Mouse (Mus musculus) lung, adult 2 months (tissue): ENCODE data around the gene Kdm8. TPM values are rescaled to one million over a fixed set of nuclear protein-coding genes. Genes with fewer than 3 reads are reported as not detected.
A peak's percentile ranks its signal among the peaks of the same experiment; 100 is the strongest.

Experiments
- DNase-seq: peaks from one replicate; pipeline ENCODE4 v3.0.0; 2022
- H3K4me1 ChIP-seq: fragments of 200-500 bp; 2 replicates; pipeline ENCODE4 v1.6.1; 2011; ENCODE audit warnings: low read length; ENCODE audit not compliant: control insufficient read depth, insufficient read depth
- H3K4me3 ChIP-seq: fragments of 200-500 bp; replicated peaks from 2 replicates; pipeline ENCODE3; 2011; ENCODE audit warnings: low read depth, mild to moderate bottlenecking, control low read depth, low read length; ENCODE audit errors: extremely low read depth
- CTCF ChIP-seq: fragments of 200-500 bp; IDR thresholded peaks from 2 replicates; pipeline ENCODE4 v1.5.1; 2011; ENCODE audit warnings: mild to moderate bottlenecking, low read length, control low read depth; ENCODE audit not compliant: insufficient read depth
- POLR2A ChIP-seq: fragments of 200-500 bp; IDR thresholded peaks from 2 replicates; pipeline ENCODE4 v1.6.1; 2011; ENCODE audit warnings: low read depth, mild to moderate bottlenecking, control low read depth, low read length, borderline replicate concordance; ENCODE audit errors: extremely low read depth
- WGBS: fragments of 180-500 bp; shearing (Covaris S2); methylation state at CpG from one replicate; pipeline ENCODE4 v1.1.7; 2018; 5-methylcytosine and 5-hydroxymethylcytosine counted together
- polyA plus RNA-seq: library from polyadenylated mRNA; depleted of rRNA; stranded (reverse); fragments of >200 nt; gene quantifications from 2 replicates; pipeline ENCODE4 v1.2.3, GENCODE M21; 2012

Gene Kdm8
- polyA plus RNA-seq, 1 experiment = 6.0 TPM

- DNase-seq = no peak
- TF ChIP-seq POLR2A (no peak), CTCF (no peak)
- Histone ChIP-seq H3K4me1 (peaks cover 13% of the 10 kb centered on the region), H3K4me3 (no peak overlapping the region)
- 91% methylated on average over 4 of the region's 4 CpGs for WGBS
Measured at GRCm38 (mm10) chr7:125480518-125480917, 36.0 kb downstream of the Kdm8 start.

- no peak for DNase-seq
- Histone ChIP-seq H3K4me3 (no peak overlapping the region), H3K4me1 (0 out of 2 replicates have a peak, but pooled peaks cover 2% of the 10 kb centered on the region)
- TF ChIP-seq POLR2A = no peak
- whole genome bisulfite sequencing = 47% methylated on average over 3 of the region's 3 CpGs
Measured at GRCm38 (mm10) chr7:125482339-125482738, 37.9 kb downstream of the Kdm8 start.

- 0 out of 2 replicates have a peak, but pooled peaks cover 2% of the 10 kb centered on the region for H3K4me1 ChIP-seq
- TF ChIP-seq POLR2A = no peak
- TF ChIP-seq CTCF = no peak
- WGBS = 42% methylated on average over 2 of the region's 2 CpGs
- no peak for DNase-seq
- no peak overlapping the region for H3K4me3 ChIP-seq
Measured at GRCm38 (mm10) chr7:125482886-125483285, 38.4 kb downstream of the Kdm8 start.

GRCm38 (mm10) chr7:125484791-125485190 is 40.3 kb downstream of the Kdm8 start:
- WGBS = 93% methylated on average over 7 of the region's 7 CpGs
- no peak for DNase-seq
- Histone ChIP-seq H3K4me3 (no peak overlapping the region), H3K4me1 (no peaks in the 10 kb centered on the region; the same call in 1 of the 2 replicates)
- no peak for TF ChIP-seq POLR2A
- no peak for TF ChIP-seq CTCF

GRCm38 (mm10) chr7:125486121-125486630 is 41.7 kb downstream of the Kdm8 start:
- no peaks in the 10 kb centered on the region; the same call in 1 of the 2 replicates for H3K4me1 ChIP-seq
- no peak for TF ChIP-seq POLR2A
- no peak overlapping the region for H3K4me3 ChIP-seq
- WGBS = 92% methylated on average over 16 of the region's 16 CpGs
- no peak for DNase-seq

GRCm38 (mm10) chr7:125487126-125487525 is 42.6 kb downstream of the Kdm8 start:
- 85% methylated on average over 10 of the region's 10 CpGs for WGBS
- no peak for DNase-seq
- TF ChIP-seq CTCF = no peak
- no peak for TF ChIP-seq POLR2A
- no peak overlapping the region for H3K4me3 ChIP-seq
- peaks cover 2% of the 10 kb centered on the region; the same call in 1 of the 2 replicates for H3K4me1 ChIP-seq

GRCm38 (mm10) chr7:125488706-125489105 is 44.2 kb downstream of the Kdm8 start:
- H3K4me1 ChIP-seq = peaks cover 2% of the 10 kb centered on the region; the same call in 1 of the 2 replicates
- WGBS = 66% methylated on average over 6 of the region's 6 CpGs
- H3K4me3 ChIP-seq = no peak overlapping the region
- DNase-seq = no peak
- TF ChIP-seq CTCF (no peak), POLR2A (no peak)

- Histone ChIP-seq H3K4me1 (peaks cover 2% of the 10 kb centered on the region; the same call in 1 of the 2 replicates), H3K4me3 (no peak overlapping the region)
- 70% methylated on average over 2 of the region's 2 CpGs for WGBS
- no peak for DNase-seq
- TF ChIP-seq CTCF (no peak), POLR2A (no peak)
Measured at GRCm38 (mm10) chr7:125489636-125490035, 45.2 kb downstream of the Kdm8 start.

GRCm38 (mm10) chr7:125490947-125491735 is 46.7 kb downstream of the Kdm8 start, which contains the start of gene Nsmce1:
Gene Nsmce1 (minus strand): TSS chr7:125491596.
- peak within 1 kb of the TSS; percentile 89 for H3K4me3 ChIP-seq
- peak; percentile 45; the same call in 1 of the 2 replicates for TF ChIP-seq POLR2A
- no peak for TF ChIP-seq CTCF
- WGBS = under 1% methylated on average over 56 of the region's 56 CpGs
- peaks cover 2% of the 10 kb centered on the region; the same call in 1 of the 2 replicates for H3K4me1 ChIP-seq
- peak; percentile 91 for DNase-seq

GRCm38 (mm10) chr7:125491760-125492159 is 47.3 kb downstream of the Kdm8 start:
- Histone ChIP-seq H3K4me1 (peaks cover 2% of the 10 kb centered on the region; the same call in 1 of the 2 replicates), H3K4me3 (peak overlapping the region; percentile 75)
- DNase-seq = no peak
- 10% methylated on average over 12 of the region's 12 CpGs for WGBS
- TF ChIP-seq CTCF = no peak
- TF ChIP-seq POLR2A = no peak
